Mouse (Mus musculus) frontal cortex, postnatal 10 days (tissue): ENCODE data around the gene Ap3m1.
A peak's percentile ranks its signal among the peaks of the same experiment; 100 is the strongest.
"Not testable (repeated sequence)": the region's sequence is repeated elsewhere in the genome, so short reads cannot be mapped to it uniquely, and the experiment has no call there.

Experiments
- DNase-seq, 2 experiments: peaks; one replicate each; pipeline ENCODE4 v3.0.0; 2022; ENCODE audit warnings: low spot score in 2 of 2, mixed read lengths in 1 of 2

Gene Ap3m1

DNA sequence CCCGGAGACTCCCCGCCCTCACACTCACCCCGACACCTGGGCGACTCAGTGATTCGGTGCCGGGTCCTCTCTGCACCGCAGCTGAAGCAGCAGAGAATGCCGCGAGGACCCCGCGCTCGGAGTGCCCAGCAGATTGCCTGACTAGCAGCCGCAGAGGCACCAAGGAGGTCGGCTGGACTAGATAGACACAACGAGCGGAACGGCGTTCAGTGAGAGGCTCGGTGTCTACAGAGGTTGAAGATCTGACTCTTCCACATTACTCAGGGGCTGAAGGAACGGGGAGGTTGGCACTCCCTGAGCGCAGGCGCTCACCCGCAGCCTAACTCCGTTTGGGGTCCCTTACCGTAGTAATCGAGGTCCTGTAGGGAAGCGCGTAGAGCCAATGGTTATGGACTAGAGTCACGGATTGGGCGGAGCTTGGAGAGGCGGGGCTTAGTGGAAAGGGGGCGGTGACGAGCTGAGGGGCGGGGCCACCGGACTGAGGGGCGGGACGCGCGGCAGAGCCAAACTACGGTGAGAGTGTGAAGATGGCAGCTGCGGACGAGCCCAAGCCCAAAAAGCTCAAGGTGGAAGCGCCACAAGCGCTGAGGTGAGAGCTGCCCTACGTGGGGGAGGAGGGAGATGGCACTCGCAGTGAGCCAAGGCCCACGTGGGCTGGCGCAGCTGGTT lies at the start of gene Ap3m1, which contains the start of gene Adk:
Gene Ap3m1 (minus strand): TSS at position 397 of the 669 bp plus-strand sequence.
Gene Adk (plus strand): TSS at position 463 of the 669 bp plus-strand sequence.
- DNase-seq, result peak; percentile 85 to 91

DNA sequence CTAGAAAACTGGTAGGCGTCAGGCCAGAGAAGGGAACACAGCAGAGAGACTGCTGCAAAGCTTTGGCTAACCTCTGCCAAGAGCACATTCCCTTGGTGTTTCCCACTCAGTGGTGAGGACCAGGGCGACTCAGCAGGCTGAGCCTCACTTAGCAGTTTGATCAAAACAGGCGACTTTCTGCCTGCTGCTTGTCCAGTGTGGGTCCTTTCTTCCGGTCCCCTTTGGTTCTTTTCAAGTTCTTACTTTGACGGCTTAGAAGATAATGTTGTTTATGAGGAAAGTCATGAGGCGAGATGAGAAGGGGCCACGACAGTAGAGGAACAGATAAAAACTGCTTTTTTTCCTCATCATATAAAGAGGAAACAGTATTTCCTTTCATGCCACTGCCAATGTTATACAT lies 49.3 kb upstream of the Ap3m1 start:
- no peak for DNase-seq

DNA sequence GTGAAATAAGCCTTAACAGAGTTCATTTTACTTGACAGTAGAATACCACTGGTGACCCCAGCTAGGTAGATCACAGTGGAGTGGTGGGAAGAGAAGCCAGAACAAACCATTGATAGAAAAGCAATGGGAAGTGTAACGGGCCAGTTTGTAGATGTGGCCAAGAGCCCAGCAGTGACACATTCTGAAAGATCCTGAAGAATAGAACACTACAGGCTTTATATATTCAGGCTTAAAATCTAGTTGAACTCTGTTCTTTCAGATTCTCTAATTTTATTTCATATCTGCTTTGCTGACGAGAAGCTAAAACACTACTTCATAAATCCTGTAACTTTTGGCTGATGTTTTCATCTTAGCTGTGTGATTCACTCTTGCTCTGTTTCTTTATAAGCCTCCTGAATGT lies 48.6 kb upstream of the Ap3m1 start:
- no peak for DNase-seq

DNA sequence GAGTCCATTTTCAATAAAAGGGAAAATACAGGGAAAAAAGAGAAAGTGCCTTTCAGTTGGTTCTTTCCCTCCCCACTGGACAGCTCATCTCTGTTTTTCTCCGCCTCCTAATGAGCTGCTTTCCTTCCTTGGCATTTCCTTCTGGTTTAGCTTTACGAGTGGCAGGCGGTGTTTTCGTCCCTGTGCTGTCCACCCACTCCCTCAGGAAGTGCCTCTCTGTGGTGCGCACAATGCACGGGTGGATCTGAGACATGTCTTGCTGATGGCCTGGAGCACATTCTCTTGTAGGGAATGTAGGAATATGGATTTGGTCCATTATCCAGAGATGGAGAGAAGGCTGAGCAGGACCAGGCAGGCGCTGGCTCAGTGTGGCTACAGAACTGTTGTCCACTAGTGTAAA lies 47.1 kb upstream of the Ap3m1 start:
- DNase-seq, result no peak

DNA sequence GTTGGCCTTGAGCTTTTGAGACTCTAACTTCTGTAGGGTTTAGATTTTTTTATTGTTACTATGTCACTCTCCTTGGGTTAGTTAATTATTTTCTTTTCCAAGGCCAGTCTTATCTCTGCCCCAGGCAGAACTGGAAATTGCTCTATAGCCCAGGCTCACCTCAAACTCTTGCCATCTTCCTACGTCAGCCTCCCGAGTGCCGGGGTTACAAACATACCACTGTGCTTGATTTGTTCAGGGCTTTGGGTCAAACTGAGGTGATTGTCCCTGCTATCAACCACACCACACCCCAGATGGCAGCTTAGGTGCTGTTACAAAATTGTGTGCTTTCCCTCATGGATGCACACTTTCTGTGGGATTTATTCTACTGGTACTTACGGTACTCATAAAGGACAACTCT lies 44.4 kb upstream of the Ap3m1 start:
- DNase-seq, result no peak

DNA sequence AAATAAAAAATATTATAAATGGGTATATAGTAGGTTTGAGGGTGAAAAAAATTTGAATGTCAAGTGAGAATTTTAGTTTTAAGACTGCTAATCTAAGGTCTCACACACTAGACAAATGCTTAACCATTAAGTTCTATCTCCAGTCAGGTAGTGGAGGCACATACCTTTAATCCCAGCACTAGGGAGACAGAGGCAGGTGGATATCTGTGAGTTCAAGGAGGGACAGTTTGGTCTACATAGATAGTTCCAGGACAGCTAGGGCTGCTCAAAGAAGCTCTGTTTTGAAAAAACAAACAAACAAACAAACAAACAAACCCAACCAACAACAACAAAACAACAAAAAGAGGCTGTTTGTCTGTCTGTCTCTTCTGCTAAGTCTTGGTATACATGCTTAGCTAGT lies 44.0 kb upstream of the Ap3m1 start:
- DNase-seq, result no peak

DNA sequence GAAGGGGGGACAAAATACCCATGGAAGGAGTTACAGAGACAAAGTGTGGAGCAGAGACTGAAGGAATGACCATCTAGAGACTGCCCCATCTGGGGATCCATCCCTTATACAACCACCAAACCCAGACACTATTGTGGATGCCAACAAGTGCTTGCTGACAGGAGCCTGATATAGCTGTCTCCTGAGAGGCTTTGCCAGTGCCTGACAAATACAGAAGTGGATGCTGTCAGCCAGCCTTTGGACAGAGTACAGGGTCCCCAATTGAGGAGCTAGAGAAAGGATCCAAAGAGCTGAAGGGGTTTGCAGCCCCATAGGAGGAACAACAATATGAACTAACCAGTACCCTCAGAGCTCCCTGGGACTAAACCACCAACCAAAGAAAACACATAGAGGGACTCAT lies 41.9 kb upstream of the Ap3m1 start:
- not testable (repeated sequence) for DNase-seq

DNA sequence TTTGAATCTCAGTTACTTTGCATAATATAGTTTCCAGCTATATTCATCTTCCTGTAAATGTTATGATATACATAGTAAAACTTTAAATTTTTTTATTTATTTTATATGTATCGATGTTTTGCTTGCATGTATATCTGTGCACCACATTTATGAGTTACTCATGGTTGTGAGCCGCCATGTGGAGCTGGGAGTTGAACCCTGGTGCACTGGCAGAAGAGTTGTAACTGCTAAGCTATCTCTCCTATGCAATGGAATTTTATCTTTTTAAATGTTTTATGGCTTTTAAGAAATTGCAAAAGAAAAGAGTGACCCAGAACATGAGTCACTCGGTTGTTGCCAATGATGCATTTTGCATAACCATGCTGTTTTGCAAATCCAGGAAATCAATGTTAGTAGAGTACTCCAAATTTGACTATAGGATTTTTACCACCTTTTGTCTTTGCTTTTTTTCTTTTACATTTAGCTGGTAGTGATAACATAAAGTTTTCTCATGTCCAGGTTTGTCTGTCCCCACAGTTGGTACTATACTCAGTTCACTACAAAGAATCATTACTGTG lies 38.7 kb upstream of the Ap3m1 start:
- no peak for DNase-seq

DNA sequence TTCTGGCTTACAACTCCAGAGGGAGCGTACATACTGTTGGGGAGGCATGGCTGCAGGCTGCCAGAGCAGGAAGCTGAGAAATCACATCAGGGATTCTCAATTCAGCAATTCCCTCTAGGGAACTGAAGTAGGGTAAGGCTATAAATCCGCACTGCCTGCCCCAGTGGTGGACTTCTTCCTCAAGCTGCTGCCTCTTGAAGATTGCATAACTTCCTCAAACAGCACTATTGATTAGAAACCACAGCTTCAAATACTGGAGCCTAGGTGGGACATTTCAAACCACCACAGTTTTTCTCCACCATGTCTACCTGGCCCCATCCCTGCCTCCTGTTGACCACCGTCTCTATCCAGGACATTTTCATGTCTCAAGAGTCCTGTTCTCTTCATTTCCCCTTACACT lies 38.1 kb upstream of the Ap3m1 start:
- DNase-seq, result no peak

DNA sequence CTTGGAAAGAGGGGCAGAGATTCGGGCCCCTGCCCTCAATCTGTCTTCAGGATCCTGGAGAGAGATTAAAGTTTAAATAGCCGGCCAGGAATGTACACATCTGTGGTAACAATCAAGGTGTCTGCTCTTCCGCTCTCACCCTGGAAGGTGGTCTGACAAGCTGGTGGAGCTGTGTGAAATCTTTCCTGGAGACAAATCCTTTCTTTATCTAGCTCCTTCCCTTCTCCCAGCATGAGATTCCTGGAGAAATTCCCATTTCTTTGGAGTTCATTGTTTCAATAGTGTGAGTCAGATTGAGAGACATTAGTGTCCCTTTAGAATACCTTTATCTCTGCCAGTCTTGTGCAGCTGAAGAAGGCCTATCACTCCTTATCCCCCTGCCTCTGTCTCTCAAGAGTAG lies 36.4 kb upstream of the Ap3m1 start:
- DNase-seq, result no peak

DNA sequence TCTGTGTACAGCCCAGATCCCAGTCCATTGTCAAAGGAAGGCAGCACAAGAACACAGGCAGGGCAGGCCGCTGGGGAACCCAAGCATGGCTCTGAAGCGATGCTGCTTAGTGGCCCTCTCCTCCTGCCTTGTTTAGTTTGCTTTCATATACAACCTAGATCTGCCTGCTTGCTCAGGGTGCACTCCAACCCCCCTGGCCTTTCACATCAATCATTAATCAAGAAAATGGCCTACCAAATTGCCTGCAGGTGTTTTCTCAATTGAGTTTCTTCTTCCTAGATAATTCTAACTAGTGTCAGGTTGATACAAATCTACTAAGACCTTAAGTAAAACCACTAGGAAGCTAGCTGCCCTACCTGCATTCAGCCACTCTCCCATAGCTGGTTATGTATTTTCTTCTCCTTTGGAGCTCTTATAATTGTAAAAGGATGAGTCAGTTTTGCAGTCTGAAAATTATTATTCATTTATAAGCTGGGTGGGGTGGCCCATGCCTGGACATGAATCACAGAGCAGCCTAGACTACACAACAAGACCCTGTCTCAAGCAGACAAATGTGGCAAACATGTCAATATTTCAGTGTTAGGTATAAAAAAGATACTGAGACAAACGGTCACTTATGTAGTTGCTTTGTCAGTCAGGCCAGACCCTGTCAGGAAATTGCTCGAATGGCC lies 35.2 kb upstream of the Ap3m1 start:
- no peak for DNase-seq

DNA sequence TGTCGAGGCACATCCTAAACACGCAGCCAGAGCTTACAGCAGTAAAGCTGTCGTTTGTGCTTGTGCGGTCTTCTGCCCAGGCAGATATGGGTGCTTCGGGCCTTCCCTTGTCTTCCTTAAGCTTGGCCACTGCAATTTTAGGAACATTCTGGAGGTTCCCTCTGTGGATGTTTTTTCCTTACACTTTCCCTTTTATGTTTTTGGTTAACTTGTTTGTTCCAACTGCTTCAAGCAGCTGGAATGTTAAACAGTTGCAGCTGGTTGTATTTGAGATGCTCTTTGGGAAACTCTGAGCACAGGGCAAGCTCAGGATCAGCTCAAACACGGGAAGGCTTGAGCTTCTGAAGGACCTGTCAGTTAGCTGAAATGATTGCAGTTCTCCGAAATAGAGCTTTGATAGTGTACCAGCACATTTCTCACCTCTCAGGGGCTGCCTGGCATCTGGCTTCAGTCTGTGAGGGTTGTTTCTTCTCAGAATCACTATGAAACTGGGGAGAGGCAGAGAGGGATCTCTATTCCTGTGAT lies 34.6 kb upstream of the Ap3m1 start:
- DNase-seq, result no peak

DNA sequence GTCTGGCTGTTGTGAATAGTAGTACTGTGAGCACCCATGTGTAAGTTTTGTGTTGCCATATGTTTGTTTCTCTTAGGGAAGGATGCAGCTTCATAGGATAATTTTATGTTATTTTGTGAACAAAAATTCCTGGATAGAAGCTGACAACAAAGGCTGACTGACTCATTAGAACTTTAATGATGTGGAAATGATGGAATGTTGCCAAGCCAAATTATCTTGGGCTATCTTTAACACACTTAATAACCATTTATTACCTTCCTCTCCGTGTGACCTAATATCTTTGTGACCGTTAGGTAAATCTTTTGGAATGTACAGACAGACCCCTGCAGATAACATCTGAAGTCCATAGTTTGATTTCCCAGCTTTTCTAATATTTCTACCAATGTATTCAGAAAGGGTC lies 33.8 kb upstream of the Ap3m1 start:
- DNase-seq, result no peak

DNA sequence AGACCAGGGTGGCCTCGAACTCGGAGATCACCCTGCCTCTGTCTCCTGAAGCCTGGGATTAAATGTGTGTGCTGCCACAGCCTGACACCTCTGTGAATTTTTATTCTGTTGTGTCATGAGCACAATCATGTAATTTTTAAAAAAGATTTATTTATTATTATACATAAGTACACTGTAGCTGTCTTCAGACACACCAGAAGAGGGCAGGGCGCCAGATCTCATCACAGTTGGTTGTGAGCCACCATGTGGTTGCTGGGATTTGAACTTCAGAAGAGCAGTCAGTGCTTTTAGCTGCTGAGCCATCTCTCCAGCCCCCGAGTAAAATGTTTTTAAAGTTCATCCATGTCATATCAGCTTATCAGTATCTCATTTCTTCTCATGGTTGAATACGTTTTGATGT lies 33.4 kb upstream of the Ap3m1 start:
- DNase-seq, result no peak

DNA sequence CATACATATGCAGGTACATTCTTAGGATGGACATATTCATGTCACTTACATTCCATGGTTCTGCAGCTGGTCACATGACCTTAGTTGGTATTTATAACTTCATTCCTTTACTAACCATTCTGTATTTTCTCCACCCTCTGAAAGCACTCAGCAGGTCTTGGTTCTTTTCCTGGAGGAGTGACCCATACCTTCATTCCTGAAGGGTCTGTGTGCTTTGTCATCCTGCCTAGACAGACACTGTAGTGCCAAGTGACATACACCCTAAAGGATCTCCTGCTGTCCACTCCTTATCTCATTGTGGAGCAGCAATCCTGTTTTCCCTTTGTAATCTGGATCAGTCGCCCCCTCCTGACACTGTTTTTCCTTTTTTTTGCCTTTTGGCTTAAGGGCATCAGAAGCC lies 30.5 kb upstream of the Ap3m1 start:
- no peak for DNase-seq

DNA sequence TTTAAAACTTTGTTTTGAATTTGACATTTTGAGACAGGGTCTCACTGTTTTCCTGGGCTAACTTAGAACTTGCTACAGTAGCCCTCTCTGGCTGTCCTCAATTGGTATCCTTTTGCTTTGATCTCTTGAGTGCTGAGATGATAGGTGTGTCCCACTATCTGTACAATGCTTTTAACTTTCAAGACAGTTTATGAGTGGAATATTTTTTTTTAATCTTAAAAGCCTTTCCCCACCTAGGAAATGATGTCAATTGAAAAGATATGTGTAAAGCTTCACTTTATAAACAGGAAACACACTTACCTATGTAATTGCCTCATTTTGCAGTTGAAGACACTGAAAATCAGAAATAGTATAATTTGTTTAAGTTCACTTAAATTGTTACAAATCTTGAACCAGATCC lies 26.2 kb upstream of the Ap3m1 start:
- no peak for DNase-seq

DNA sequence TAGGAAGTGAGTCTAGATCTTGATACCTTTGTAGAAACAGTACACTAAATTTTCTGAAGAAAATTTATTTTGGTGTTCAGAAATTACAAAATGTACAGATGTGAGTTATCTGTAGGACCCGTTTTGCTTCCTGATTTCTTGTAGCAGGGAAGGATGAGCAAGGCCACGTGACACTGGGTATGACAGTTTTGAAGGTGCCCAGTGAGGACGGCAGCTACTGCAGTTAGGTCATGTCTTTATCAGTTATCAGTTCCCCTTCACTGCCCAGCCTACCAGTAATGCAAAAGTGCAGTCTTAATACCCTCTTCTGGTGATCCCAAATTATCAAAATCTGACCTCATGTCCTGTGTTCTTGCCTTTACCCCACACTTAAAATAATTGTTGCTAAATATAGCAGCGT lies 25.6 kb upstream of the Ap3m1 start:
- no peak for DNase-seq

DNA sequence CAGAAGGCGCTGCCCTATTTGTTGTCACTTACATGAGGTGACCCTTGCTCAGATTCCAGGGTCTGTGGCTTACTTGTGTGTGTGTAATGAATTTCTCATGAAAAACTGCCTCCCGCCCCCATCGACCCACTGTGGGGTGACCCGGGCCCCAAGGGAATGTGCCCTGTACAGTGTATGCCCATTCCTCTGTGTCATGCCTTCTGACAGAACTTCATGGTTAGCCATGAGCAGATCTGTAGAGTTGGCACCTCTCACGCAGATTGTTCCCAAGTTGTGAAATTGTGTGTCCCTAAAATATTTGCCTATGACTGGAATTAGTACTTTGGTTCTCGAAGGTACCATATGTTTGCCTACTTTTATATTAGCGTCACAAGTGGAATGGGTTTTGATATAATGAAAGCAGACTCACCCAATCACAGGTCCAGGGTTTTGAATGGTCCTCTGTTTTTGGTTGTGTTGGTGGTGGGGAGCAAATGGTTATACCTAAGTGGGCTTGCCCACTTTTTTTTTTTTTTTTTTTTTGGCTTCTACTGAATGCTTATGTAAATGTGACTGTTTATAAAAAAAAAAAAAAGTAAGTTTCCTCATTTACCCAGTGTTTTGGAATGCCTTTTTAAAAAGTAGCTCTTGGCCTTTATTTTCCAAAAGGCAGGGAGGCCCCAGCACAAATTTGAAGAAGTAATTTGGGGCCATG lies 24.3 kb upstream of the Ap3m1 start:
- no peak for DNase-seq

DNA sequence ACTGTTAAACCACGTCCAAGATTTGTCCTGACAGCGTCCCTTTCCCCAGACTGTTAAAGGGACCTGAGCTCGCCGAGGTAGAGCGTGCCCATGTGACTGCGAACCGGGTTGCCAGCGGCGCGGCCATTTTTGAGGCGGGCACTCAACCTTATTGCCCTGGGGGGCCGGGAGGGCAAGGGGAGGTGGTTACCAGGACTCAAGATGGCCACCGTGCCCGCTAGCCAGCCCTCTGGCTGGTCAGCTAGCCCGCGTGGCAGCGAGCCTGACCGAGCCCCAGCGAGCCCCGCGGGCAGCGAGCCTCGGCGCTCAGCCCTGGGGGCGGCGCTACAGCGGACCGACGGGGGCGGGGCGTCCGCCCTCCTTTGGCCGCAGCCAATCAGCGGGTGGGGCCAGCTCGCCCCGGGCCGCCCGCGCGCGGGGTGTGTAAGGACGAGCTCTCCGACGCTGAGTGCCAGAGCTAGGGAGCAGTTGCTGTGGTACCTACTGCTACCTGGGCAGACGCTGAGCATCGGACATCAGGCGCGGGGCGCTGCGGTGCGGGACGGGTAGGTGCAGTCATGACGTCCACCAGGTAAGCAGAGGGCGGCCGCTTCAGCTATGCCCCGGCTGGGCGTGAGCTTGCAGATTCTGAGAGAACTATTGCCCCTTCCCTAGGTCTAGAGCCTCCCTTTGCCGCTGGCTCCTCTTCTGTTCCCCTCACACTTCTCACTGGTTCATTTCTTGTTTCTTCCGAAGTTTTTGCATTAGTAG lies 23.6 kb upstream of the Ap3m1 start:
- DNase-seq, result peak; percentile 85 to 86

DNA sequence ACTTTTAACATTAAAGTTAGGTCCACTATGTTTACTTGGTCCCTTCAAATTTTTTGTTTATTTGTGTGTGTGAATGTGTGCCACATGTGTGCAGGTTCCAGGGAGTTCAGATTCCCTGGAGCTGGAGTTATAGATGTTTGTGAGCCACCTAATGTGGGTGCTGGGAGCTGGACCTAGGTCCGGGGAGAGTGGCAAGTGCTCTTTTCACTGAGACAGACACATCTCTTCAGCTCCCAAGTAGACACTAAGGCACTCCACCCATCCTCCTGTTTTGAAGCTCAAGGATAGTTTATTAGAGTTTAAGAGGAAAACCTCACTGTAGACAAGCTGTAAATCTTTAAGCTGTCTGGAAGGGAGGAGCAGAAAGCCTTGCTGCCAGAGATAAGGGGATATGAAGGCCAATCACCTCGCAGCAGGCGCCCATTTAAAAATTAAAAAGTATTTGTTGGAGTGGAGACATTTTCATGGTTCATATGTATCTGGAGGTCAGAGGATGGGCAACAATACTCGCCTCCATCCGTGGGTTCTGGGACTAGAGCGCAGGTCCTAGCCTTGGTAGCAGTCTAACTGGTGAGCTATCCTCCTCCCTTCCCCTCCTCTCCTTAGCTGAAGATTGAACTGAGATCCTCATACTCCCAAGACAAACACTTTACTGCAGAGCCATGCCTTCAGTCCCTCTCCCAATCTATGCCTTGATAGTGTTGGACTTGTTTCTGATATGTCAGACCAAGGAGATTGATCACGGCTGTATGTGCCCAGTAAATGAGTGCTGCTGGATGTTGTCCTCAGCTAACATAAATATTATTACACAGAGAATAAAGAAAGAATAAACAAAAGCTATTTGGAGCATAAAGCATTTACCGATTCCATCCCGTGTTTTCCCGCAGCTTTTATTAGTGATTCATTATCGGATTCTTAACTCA lies 22.4 kb upstream of the Ap3m1 start:
- no peak for DNase-seq

DNA sequence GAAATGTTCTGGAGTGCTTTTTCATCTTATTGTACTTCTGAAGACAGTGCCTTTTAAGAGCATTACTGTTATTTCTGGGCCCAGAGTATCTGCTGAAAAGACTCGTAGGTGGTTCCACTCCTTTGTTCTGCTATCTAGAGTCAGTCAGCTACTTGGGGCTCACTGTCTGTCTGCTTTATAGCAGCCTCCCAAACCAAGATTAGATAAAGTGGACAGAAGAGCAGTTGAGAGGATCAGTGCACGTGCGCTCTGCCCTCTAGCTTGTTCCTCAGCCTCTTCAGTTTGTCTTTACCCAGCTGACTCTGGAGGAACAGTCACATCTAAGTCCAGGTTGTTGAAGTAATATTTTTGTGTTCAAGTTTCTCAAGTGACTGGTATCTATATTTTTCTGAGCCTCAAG lies 21.7 kb upstream of the Ap3m1 start:
- DNase-seq, result no peak
